Mouse (Mus musculus): ENCODE data around the gene Slc22a20.

GRCm38 (mm10) chr19:5963883-5964562 is 21.9 kb downstream of the Slc22a20 start, which contains the start of gene Pola2:
- TF ChIP-seq POLR2A (IDR thresholded peaks at IDR 0.05; ENCODE audit: borderline replicate concordance, insufficient read depth, low read length) = peak; percentile 90; the same call in 1 of the 2 replicates
- no peak for TF ChIP-seq CTCF (IDR thresholded peaks at IDR 0.05; ENCODE audit: borderline replicate concordance, insufficient read depth, low read depth, low read length)
